Mouse (Mus musculus): Measurements from ENCODE around the gene Pde4d.

Gene Pde4d

GRCm38 (mm10) chr13:108598673-108599072 lies 148.9 kb downstream of the Pde4d start:
- DNase-seq (ENCODE audit: low read depth, low spot score) = no peak

GRCm38 (mm10) chr13:108599186-108599900 lies 149.6 kb downstream of the Pde4d start:
- DNase-seq (ENCODE audit: low read depth, low spot score) = no peak

- no peak for DNase-seq (ENCODE audit: low read depth, low spot score)
These were observed 151.3 kb downstream of the Pde4d start for GRCm38 (mm10) chr13:108601021-108601420.

GRCm38 (mm10) chr13:108603502-108603901 lies 153.8 kb downstream of the Pde4d start:
- DNase-seq (ENCODE audit: low read depth, low spot score) = no peak

GRCm38 (mm10) chr13:108604213-108604612 lies 154.5 kb downstream of the Pde4d start:
- no peak for DNase-seq (ENCODE audit: low read depth, low spot score)

- no peak for DNase-seq (ENCODE audit: low read depth, low spot score)
These were observed 168.5 kb downstream of the Pde4d start for GRCm38 (mm10) chr13:108618207-108618606.

- DNase-seq (ENCODE audit: low read depth, low spot score) = no peak
These were observed 172.9 kb downstream of the Pde4d start for GRCm38 (mm10) chr13:108622681-108623080.

GRCm38 (mm10) chr13:108623929-108624328 lies 174.2 kb downstream of the Pde4d start:
- DNase-seq (ENCODE audit: low read depth, low spot score) = peak; percentile 23

GRCm38 (mm10) chr13:108626166-108626565 lies 176.4 kb downstream of the Pde4d start:
- no peak for DNase-seq (ENCODE audit: low read depth, low spot score)

GRCm38 (mm10) chr13:108628501-108628900 lies 178.8 kb downstream of the Pde4d start:
- no peak for DNase-seq (ENCODE audit: low read depth, low spot score)

- DNase-seq (ENCODE audit: low read depth, low spot score) = no peak
These were observed 180.8 kb downstream of the Pde4d start for GRCm38 (mm10) chr13:108630576-108630975.

GRCm38 (mm10) chr13:108631222-108631621 lies 181.5 kb downstream of the Pde4d start:
- no peak for DNase-seq (ENCODE audit: low read depth, low spot score)

GRCm38 (mm10) chr13:108636526-108636925 lies 186.8 kb downstream of the Pde4d start:
- DNase-seq (ENCODE audit: low read depth, low spot score) = no peak

- DNase-seq (ENCODE audit: low read depth, low spot score) = no peak
These were observed 192.5 kb downstream of the Pde4d start for GRCm38 (mm10) chr13:108642259-108642658.

- no peak for DNase-seq (ENCODE audit: low read depth, low spot score)
These were observed 197.1 kb downstream of the Pde4d start for GRCm38 (mm10) chr13:108646801-108647200.

- DNase-seq (ENCODE audit: low read depth, low spot score) = no peak
These were observed 197.5 kb downstream of the Pde4d start for GRCm38 (mm10) chr13:108647239-108647638.

- no peak for DNase-seq (ENCODE audit: low read depth, low spot score)
These were observed 204.4 kb downstream of the Pde4d start for GRCm38 (mm10) chr13:108654026-108654723.

GRCm38 (mm10) chr13:108666579-108666978 lies 216.8 kb downstream of the Pde4d start:
- DNase-seq (ENCODE audit: low read depth, low spot score) = no peak

GRCm38 (mm10) chr13:108667077-108667476 lies 217.3 kb downstream of the Pde4d start:
- DNase-seq (ENCODE audit: low read depth, low spot score) = no peak

- DNase-seq (ENCODE audit: low read depth, low spot score) = no peak
These were observed 227.3 kb downstream of the Pde4d start for GRCm38 (mm10) chr13:108677056-108677455.

GRCm38 (mm10) chr13:108683018-108683417 lies 233.3 kb downstream of the Pde4d start:
- no peak for DNase-seq (ENCODE audit: low read depth, low spot score)

- DNase-seq (ENCODE audit: low read depth, low spot score) = no peak
These were observed 236.1 kb downstream of the Pde4d start for GRCm38 (mm10) chr13:108685817-108686216.

- DNase-seq (ENCODE audit: low read depth, low spot score) = no peak
These were observed 236.5 kb downstream of the Pde4d start for GRCm38 (mm10) chr13:108686262-108686661.
